Mouse (Mus musculus) liver, embryonic 15.5 days (tissue): ENCODE results near the gene Cd3eap. TPM values are rescaled to one million over a fixed set of nuclear protein-coding genes. Genes with fewer than 3 reads are reported as not detected.

ENCODE experiments used
- ATAC-seq: fragments of 200-750 bp; cut with Nextera tagmentation; 2 replicates; pipeline ENCODE4 v1.8.0; 2017; ENCODE audit warnings: moderate number of reproducible peaks, mild to moderate bottlenecking, moderate library complexity; ENCODE audit not compliant: insufficient read depth
- H3K27ac ChIP-seq: fragments of 300-500 bp; sonication (generic); replicated peaks from 2 replicates; pipeline ENCODE4 v1.5.1; 2015; ENCODE audit warnings: mild to moderate bottlenecking, inconsistent platforms
- H3K27me3 ChIP-seq: fragments of 300-500 bp; sonication (generic); 2 replicates; pipeline ENCODE4 v1.6.1; 2015; ENCODE audit warnings: mild to moderate bottlenecking, inconsistent platforms
- H3K36me3 ChIP-seq: fragments of 300-500 bp; sonication (generic); replicated peaks from 2 replicates; pipeline ENCODE4 v1.6.1; 2015; ENCODE audit warnings: moderate library complexity, mild to moderate bottlenecking, inconsistent platforms
- H3K4me1 ChIP-seq: fragments of 300-500 bp; sonication (generic); replicated peaks from 2 replicates; pipeline ENCODE4 v1.6.1; 2015; ENCODE audit warnings: inconsistent platforms
- H3K4me2 ChIP-seq: fragments of 300-500 bp; sonication (generic); 2 replicates; pipeline ENCODE4 v1.6.1; 2015; ENCODE audit warnings: moderate library complexity, mild to moderate bottlenecking, inconsistent platforms
- H3K4me3 ChIP-seq: fragments of 300-500 bp; sonication (generic); replicated peaks from 2 replicates; pipeline ENCODE4 v1.5.1; 2015; ENCODE audit warnings: mild to moderate bottlenecking, inconsistent platforms
- H3K9ac ChIP-seq: fragments of 300-500 bp; sonication (generic); 2 replicates; pipeline ENCODE4 v1.6.1; 2015; ENCODE audit warnings: moderate library complexity, mild to moderate bottlenecking, inconsistent platforms
- H3K9me3 ChIP-seq: fragments of 300-500 bp; sonication (generic); replicated peaks from 2 replicates; pipeline ENCODE4 v1.6.1; 2016; ENCODE audit warnings: inconsistent platforms
- WGBS: fragments of 180-500 bp; shearing (Covaris S2); methylation state at CpG from one replicate; pipeline ENCODE4 v1.1.7; 2015; ENCODE audit warnings: mixed read lengths; ENCODE audit not compliant: insufficient replicate concordance; 5-methylcytosine and 5-hydroxymethylcytosine counted together
- polyA plus RNA-seq: library from polyadenylated mRNA; unstranded; fragments of >200 nt; fragmentation: Nextera tagmentation; extraction: Ambion mirVana; gene quantifications from 2 replicates; pipeline ENCODE4 v1.2.1, GENCODE M21; 2015

Cd3eap gene
- polyA plus RNA-seq, 1 experiment from 2014 or later, result 8.1 TPM

GRCm38 (mm10) chr7:19382166-19382541 lies 22.9 kb upstream of the Cd3eap start:
- ATAC-seq, result peak; percentile 68
- Histone ChIP-seq H3K27ac (0 out of 2 replicates have a peak overlapping the region, but pooled peaks have one; percentile 31), H3K9ac (peak overlapping the region; percentile 67), H3K9me3 (no peaks in the 10 kb centered on the region), H3K27me3 (no peaks in the 10 kb centered on the region), H3K4me3 (peak overlapping the region; percentile 82), H3K4me1 (peaks cover 26% of the 10 kb centered on the region), H3K4me2 (peak overlapping the region; percentile 86), H3K36me3 (peaks cover 28% of the 10 kb centered on the region)
- under 1% methylated on average over 32 of the region's 37 CpGs for WGBS

GRCm38 (mm10) chr7:19381377-19382165 lies 22.3 kb upstream of the Cd3eap start, which contains the start of gene Ercc2:
Gene Ercc2, plus strand, starts transcription at chr7:19382010.
- WGBS, result 4% methylated on average over 47 of the region's 48 CpGs
- peaks cover 23% of the 10 kb centered on the region for H3K4me1 ChIP-seq
- H3K9me3 ChIP-seq, result no peaks in the 10 kb centered on the region
- H3K36me3 ChIP-seq, result peaks cover 22% of the 10 kb centered on the region
- H3K27ac ChIP-seq, result 0 out of 2 replicates have a peak within 1 kb of the TSS, but pooled peaks have one; percentile 31
- peak; percentile 95 for ATAC-seq
- peak within 1 kb of the TSS; percentile 86 for H3K4me2 ChIP-seq
- H3K27me3 ChIP-seq, result no peaks in the 10 kb centered on the region
- peak within 1 kb of the TSS; percentile 82 for H3K4me3 ChIP-seq
- peak within 1 kb of the TSS; percentile 67 for H3K9ac ChIP-seq

- H3K9ac ChIP-seq, result no peak overlapping the region
- 61% methylated on average over 8 of the region's 8 CpGs for WGBS
- ATAC-seq, result no peak
- no peak overlapping the region for H3K4me3 ChIP-seq
- H3K27ac ChIP-seq, result no peak overlapping the region
- peaks cover 17% of the 10 kb centered on the region for H3K4me1 ChIP-seq
- no peaks in the 10 kb centered on the region for H3K9me3 ChIP-seq
- no peak overlapping the region for H3K4me2 ChIP-seq
- H3K27me3 ChIP-seq, result no peaks in the 10 kb centered on the region
- H3K36me3 ChIP-seq, result no peaks in the 10 kb centered on the region; the same call in 1 of the 2 replicates
Observed at GRCm38 (mm10) chr7:19378049-19378448, 18.8 kb upstream of the Cd3eap start.

GRCm38 (mm10) chr7:19376019-19376418 lies 16.7 kb upstream of the Cd3eap start:
- WGBS, result 67% methylated on average over 4 of the region's 4 CpGs
- Histone ChIP-seq H3K4me3 (no peak overlapping the region), H3K4me2 (no peak overlapping the region), H3K9me3 (no peaks in the 10 kb centered on the region), H3K27ac (no peak overlapping the region), H3K4me1 (0 out of 2 replicates have a peak, but pooled peaks cover 1% of the 10 kb centered on the region), H3K9ac (no peak overlapping the region), H3K36me3 (no peaks in the 10 kb centered on the region; the same call in 1 of the 2 replicates), H3K27me3 (no peaks in the 10 kb centered on the region)
- ATAC-seq, result peak; percentile 48; the same call in 1 of the 2 replicates

- 70% methylated on average over 18 of the region's 18 CpGs for WGBS
- no peak for ATAC-seq
Observed at GRCm38 (mm10) chr7:19375368-19375767, 16.1 kb upstream of the Cd3eap start.

GRCm38 (mm10) chr7:19373367-19373766 lies 14.1 kb upstream of the Cd3eap start:
- no peaks in the 10 kb centered on the region; the same call in 1 of the 2 replicates for H3K36me3 ChIP-seq
- peaks cover 9% of the 10 kb centered on the region for H3K4me1 ChIP-seq
- H3K27me3 ChIP-seq, result peaks cover 17% of the 10 kb centered on the region
- WGBS, result 78% methylated on average over 2 of the region's 2 CpGs
- ATAC-seq, result no peak
- no peak overlapping the region for H3K27ac ChIP-seq
- H3K4me3 ChIP-seq, result no peak overlapping the region
- no peaks in the 10 kb centered on the region for H3K9me3 ChIP-seq
- H3K9ac ChIP-seq, result no peak overlapping the region
- H3K4me2 ChIP-seq, result no peak overlapping the region

More at GRCm38 (mm10) chr7:19375368-19375767, 16.1 kb upstream of the Cd3eap start:
- Histone ChIP-seq H3K27me3 (no peaks in the 10 kb centered on the region; the same call in 1 of the 2 replicates), H3K4me2 (no peak overlapping the region), H3K9me3 (no peaks in the 10 kb centered on the region), H3K9ac (no peak overlapping the region), H3K36me3 (no peaks in the 10 kb centered on the region; the same call in 1 of the 2 replicates), H3K4me1 (no peaks in the 10 kb centered on the region), H3K4me3 (no peak overlapping the region), H3K27ac (no peak overlapping the region)

GRCm38 (mm10) chr7:19369823-19370425 lies 10.6 kb upstream of the Cd3eap start:
- Histone ChIP-seq H3K9ac (no peak overlapping the region), H3K4me3 (peak overlapping the region; percentile 29)
- 11% methylated on average over 46 of the region's 46 CpGs for WGBS

GRCm38 (mm10) chr7:19368380-19368779 lies 9.1 kb upstream of the Cd3eap start:
- Histone ChIP-seq H3K9me3 (no peaks in the 10 kb centered on the region), H3K27ac (no peak overlapping the region), H3K4me2 (no peak overlapping the region), H3K9ac (no peak overlapping the region), H3K36me3 (no peaks in the 10 kb centered on the region), H3K4me3 (no peak overlapping the region), H3K4me1 (peaks cover 20% of the 10 kb centered on the region), H3K27me3 (peaks cover 27% of the 10 kb centered on the region)
- 22% methylated on average over 16 of the region's 16 CpGs for WGBS
- ATAC-seq, result no peak

More at GRCm38 (mm10) chr7:19369823-19370425, 10.6 kb upstream of the Cd3eap start:
- peaks cover 19% of the 10 kb centered on the region for H3K27me3 ChIP-seq
- peaks cover 11% of the 10 kb centered on the region for H3K4me1 ChIP-seq
- H3K4me2 ChIP-seq, result peak overlapping the region; percentile 68
- no peaks in the 10 kb centered on the region for H3K36me3 ChIP-seq
- H3K27ac ChIP-seq, result no peak overlapping the region
- peak; percentile 24; the same call in 1 of the 2 replicates for ATAC-seq
- no peaks in the 10 kb centered on the region for H3K9me3 ChIP-seq

GRCm38 (mm10) chr7:19365376-19365775 lies 6.1 kb upstream of the Cd3eap start:
- Histone ChIP-seq H3K4me3 (no peak overlapping the region), H3K4me1 (peaks cover 43% of the 10 kb centered on the region), H3K4me2 (no peak overlapping the region), H3K27ac (no peak overlapping the region), H3K9ac (no peak overlapping the region), H3K27me3 (peaks cover 27% of the 10 kb centered on the region), H3K36me3 (no peaks in the 10 kb centered on the region), H3K9me3 (no peaks in the 10 kb centered on the region)
- WGBS, result 48% methylated on average over 4 of the region's 4 CpGs
- ATAC-seq, result no peak

- no peak for ATAC-seq
- H3K4me3 ChIP-seq, result no peak overlapping the region
- peaks cover 48% of the 10 kb centered on the region for H3K4me1 ChIP-seq
Observed at GRCm38 (mm10) chr7:19363881-19364280, 4.6 kb upstream of the Cd3eap start.

GRCm38 (mm10) chr7:19362276-19362675 lies 3.0 kb upstream of the Cd3eap start:
- WGBS, result 61% methylated on average over 4 of the region's 4 CpGs
- Histone ChIP-seq H3K27me3 (0 out of 2 replicates have a peak, but pooled peaks cover 9% of the 10 kb centered on the region), H3K4me2 (peak overlapping the region; percentile 99; the same call in 1 of the 2 replicates), H3K9ac (no peak overlapping the region), H3K9me3 (no peaks in the 10 kb centered on the region), H3K27ac (no peak overlapping the region), H3K4me3 (no peak overlapping the region), H3K36me3 (peaks cover 5% of the 10 kb centered on the region; the same call in 1 of the 2 replicates), H3K4me1 (peaks cover 61% of the 10 kb centered on the region)
- ATAC-seq, result no peak

More at GRCm38 (mm10) chr7:19363881-19364280, 4.6 kb upstream of the Cd3eap start:
- no peaks in the 10 kb centered on the region for H3K9me3 ChIP-seq
- H3K9ac ChIP-seq, result no peak overlapping the region
- no peak overlapping the region for H3K4me2 ChIP-seq
- WGBS, result 2% methylated on average over 18 of the region's 18 CpGs
- no peak overlapping the region for H3K27ac ChIP-seq
- no peaks in the 10 kb centered on the region for H3K36me3 ChIP-seq
- peaks cover 16% of the 10 kb centered on the region for H3K27me3 ChIP-seq
